Mouse (Mus musculus) G1E (cell line): ENCODE data around the gene Cd300e. TPM values are rescaled to one million over a fixed set of nuclear protein-coding genes. Genes with fewer than 3 reads are reported as not detected.
"Not testable (repeated sequence)": the region's sequence is repeated elsewhere in the genome, so short reads cannot be mapped to it uniquely, and the experiment has no call there.

Source experiments
- ATAC-seq: 2 replicates; pipeline ENCODE4 v1.8.0; 2016; ENCODE audit warnings: mild to moderate bottlenecking; ENCODE audit not compliant: insufficient number of reproducible peaks, poor library complexity, low FRiP score, severe bottlenecking; ENCODE audit errors: extremely low read depth
- DNase-seq: peaks from one replicate; pipeline ENCODE4 v3.0.0; 2012; ENCODE audit warnings: low spot score
- H3K27me3 ChIP-seq: 2 replicates; pipeline ENCODE4 v1.6.1; 2012; ENCODE audit warnings: mild to moderate bottlenecking, low read length, inconsistent platforms; ENCODE audit not compliant: insufficient read depth
- H3K36me3 ChIP-seq: replicated peaks from 2 replicates; pipeline ENCODE3; 2012; ENCODE audit warnings: mild to moderate bottlenecking, inconsistent platforms
- H3K4me1 ChIP-seq: 2 replicates; pipeline ENCODE4 v1.6.1; 2012; ENCODE audit warnings: low read depth, low read length, inconsistent platforms, mixed read lengths; ENCODE audit not compliant: insufficient read depth
- H3K4me3 ChIP-seq: 2 replicates; pipeline ENCODE4 v1.5.1; 2012; ENCODE audit warnings: low read depth, mild to moderate bottlenecking, inconsistent platforms, low read length, moderate library complexity, mixed read lengths
- H3K9me3 ChIP-seq: replicated peaks from 2 replicates; pipeline ENCODE4 v1.6.1; 2012; ENCODE audit warnings: inconsistent platforms
- CTCF ChIP-seq: IDR thresholded peaks from 2 replicates; pipeline ENCODE4 v1.5.1; 2012; ENCODE audit warnings: low read depth, low read length, inconsistent platforms, mixed read lengths
- GATA1 ChIP-seq: IDR thresholded peaks from 2 replicates; pipeline ENCODE4 v1.6.1; 2012; ENCODE audit warnings: borderline replicate concordance, low read length, inconsistent platforms, mixed read lengths
- GATA2 ChIP-seq: IDR thresholded peaks from 2 replicates; pipeline ENCODE4 v1.6.1; 2012; ENCODE audit warnings: low read depth, low read length, inconsistent platforms, borderline replicate concordance
- POLR2AphosphoS5 ChIP-seq: IDR thresholded peaks from 2 replicates; pipeline ENCODE4 v1.6.1; 2012; ENCODE audit warnings: low read depth, low read length, inconsistent platforms; ENCODE audit not compliant: insufficient replicate concordance
- TAL1 ChIP-seq: conservative IDR thresholded peaks from 2 replicates; pipeline ENCODE4 v1.6.1; 2012; ENCODE audit warnings: low read depth, low read length, inconsistent platforms, mixed read lengths
- polyA plus RNA-seq: library from polyadenylated mRNA; stranded (reverse); fragments of >175 nt; gene quantifications from 2 replicates; pipeline ENCODE4 v1.2.3, GENCODE M21; 2012
- total RNA-seq, 2 experiments: library from RNA; stranded (forward) in 1 of 2; stranded (reverse) in 1 of 2; fragments of 200-1000 nt in 1 of 2; fragments of >200 nt in 1 of 2; fragmentation: Nextera tagmentation in 1 of 2; gene quantifications; 2 replicates each; pipeline ENCODE4 v1.2.3; 2014 to 2017

Gene Cd300e
- total and polyA plus RNA-seq, 3 experiments: not detected

- DNase-seq, H3K27me3 ChIP-seq, H3K4me3 ChIP-seq, H3K36me3 ChIP-seq, H3K9me3 ChIP-seq, ATAC-seq, H3K4me1 ChIP-seq: not testable (repeated sequence)
Measured at GRCm38 (mm10) chr11:115016093-115016492, 45.9 kb downstream of the Cd300e start, which contains the start of gene Cd300ld2. Gene Cd300ld2, minus strand, starts transcription at chr11:115016193.

- Histone ChIP-seq H3K4me3 (no peak overlapping the region), H3K36me3 (no peaks in the 10 kb centered on the region), H3K4me1 (no peaks in the 10 kb centered on the region), H3K9me3 (peaks cover 8% of the 10 kb centered on the region), H3K27me3 (no peaks in the 10 kb centered on the region)
- no peak for ATAC-seq
- TF ChIP-seq GATA1: no peak
- no peak for TF ChIP-seq POLR2AphosphoS5
- no peak for TF ChIP-seq GATA2
- TF ChIP-seq CTCF: no peak
- TF ChIP-seq TAL1: no peak
- no peak for DNase-seq
Measured at GRCm38 (mm10) chr11:115004070-115004469, 57.9 kb downstream of the Cd300e start.

Other genes starting within 250 kb of the Cd300e start
- gene Gprc5c, start 211.0 kb downstream of the Cd300e start, total RNA-seq (2014; fragmentation: Nextera tagmentation): not detected in 2 replicates
- gene Gprc5c, start 211.0 kb downstream of the Cd300e start, total RNA-seq (2017): 0.22 and 0.23 TPM in 2 replicates
- gene Gprc5c, start 211.0 kb downstream of the Cd300e start, polyA plus RNA-seq: not detected in 2 replicates
- gene Cd300a, start 172.1 kb downstream of the Cd300e start, total RNA-seq (2014; fragmentation: Nextera tagmentation): not detected in 2 replicates
- 0.06 and 0.11 TPM in 2 replicates for gene Cd300a, start 172.1 kb downstream of the Cd300e start, total RNA-seq (2017)
- gene Cd300a, start 172.1 kb downstream of the Cd300e start, polyA plus RNA-seq: 0.01 TPM in 1 of 2 replicates, not detected in the other
- gene Cd300lb, start 127.8 kb downstream of the Cd300e start, total RNA-seq (2014; fragmentation: Nextera tagmentation): not detected in 2 replicates
- 0.16 TPM in 1 of 2 replicates, not detected in the other for gene Cd300lb, start 127.8 kb downstream of the Cd300e start, total RNA-seq (2017)
- not detected in 2 replicates for gene Cd300lb, start 127.8 kb downstream of the Cd300e start, polyA plus RNA-seq
- not detected in 2 replicates for gene Cd300c, start 93.0 kb downstream of the Cd300e start, total RNA-seq (2014; fragmentation: Nextera tagmentation)
- not detected in 2 replicates for gene Cd300c, start 93.0 kb downstream of the Cd300e start, total RNA-seq (2017)
- gene Cd300c, start 93.0 kb downstream of the Cd300e start, polyA plus RNA-seq: not detected in 2 replicates
- gene Cd300ld, start 72.3 kb downstream of the Cd300e start, total RNA-seq (2014; fragmentation: Nextera tagmentation): not detected in 2 replicates
- gene Cd300ld, start 72.3 kb downstream of the Cd300e start, total RNA-seq (2017): 0.27 and 0.52 TPM in 2 replicates
- not detected in 2 replicates for gene Cd300ld, start 72.3 kb downstream of the Cd300e start, polyA plus RNA-seq
- not detected in 2 replicates for gene Cd300c2, start 60.3 kb downstream of the Cd300e start, total RNA-seq (2014; fragmentation: Nextera tagmentation)
- gene Cd300c2, start 60.3 kb downstream of the Cd300e start, total RNA-seq (2017): 0.41 and 0.76 TPM in 2 replicates
- gene Cd300c2, start 60.3 kb downstream of the Cd300e start, polyA plus RNA-seq: not detected in 2 replicates
- gene Cd300ld2, start 46.0 kb downstream of the Cd300e start, total RNA-seq (2014; fragmentation: Nextera tagmentation): not detected in 2 replicates
- gene Cd300ld2, start 46.0 kb downstream of the Cd300e start, total RNA-seq (2017): 0.16 and 0.35 TPM in 2 replicates
- not detected in 2 replicates for gene Cd300ld2, start 46.0 kb downstream of the Cd300e start, polyA plus RNA-seq
- gene Cd300ld4, start 35.2 kb downstream of the Cd300e start, total RNA-seq (2014; fragmentation: Nextera tagmentation): not detected in 2 replicates
- gene Cd300ld4, start 35.2 kb downstream of the Cd300e start, total RNA-seq (2017): 0.23 TPM in 1 of 2 replicates, not detected in the other
- not detected in 2 replicates for gene Cd300ld4, start 35.2 kb downstream of the Cd300e start, polyA plus RNA-seq
- gene Cd300ld5, start 24.4 kb downstream of the Cd300e start, total RNA-seq (2014; fragmentation: Nextera tagmentation): not detected in 2 replicates
- gene Cd300ld5, start 24.4 kb downstream of the Cd300e start, total RNA-seq (2017): 10.2 and 11.4 TPM in 2 replicates
- not detected in 2 replicates for gene Cd300ld5, start 24.4 kb downstream of the Cd300e start, polyA plus RNA-seq
- gene Cd300ld3, start 13.8 kb downstream of the Cd300e start, total RNA-seq (2014; fragmentation: Nextera tagmentation): not detected in 2 replicates
- 11.3 and 18.2 TPM in 2 replicates for gene Cd300ld3, start 13.8 kb downstream of the Cd300e start, total RNA-seq (2017)
- gene Cd300ld3, start 13.8 kb downstream of the Cd300e start, polyA plus RNA-seq: not detected in 2 replicates
- gene Rab37, start 29.3 kb upstream of the Cd300e start, total RNA-seq (2014; fragmentation: Nextera tagmentation): not detected in 2 replicates
- gene Rab37, start 29.3 kb upstream of the Cd300e start, total RNA-seq (2017): 2.7 and 3.0 TPM in 2 replicates
- gene Rab37, start 29.3 kb upstream of the Cd300e start, polyA plus RNA-seq: 0.15 TPM in 2 replicates
- gene Cd300lf, start 71.8 kb upstream of the Cd300e start, total RNA-seq (2014; fragmentation: Nextera tagmentation): not detected in 2 replicates
- gene Cd300lf, start 71.8 kb upstream of the Cd300e start, total RNA-seq (2017): 1.6 TPM in 2 replicates
- gene Cd300lf, start 71.8 kb upstream of the Cd300e start, polyA plus RNA-seq: not detected in 2 replicates
- gene Slc9a3r1, start 101.2 kb upstream of the Cd300e start, total RNA-seq (2014; fragmentation: Nextera tagmentation): 57.3 and 65.0 TPM in 2 replicates
- gene Slc9a3r1, start 101.2 kb upstream of the Cd300e start, total RNA-seq (2017): 91.5 and 94.5 TPM in 2 replicates
- gene Slc9a3r1, start 101.2 kb upstream of the Cd300e start, polyA plus RNA-seq: 285 and 357 TPM in 2 replicates
- gene Tmem104, start 125.3 kb upstream of the Cd300e start, total RNA-seq (2014; fragmentation: Nextera tagmentation): 14.7 and 17.3 TPM in 2 replicates
- gene Tmem104, start 125.3 kb upstream of the Cd300e start, total RNA-seq (2017): 2.6 and 4.2 TPM in 2 replicates
- 16.3 and 23.2 TPM in 2 replicates for gene Tmem104, start 125.3 kb upstream of the Cd300e start, polyA plus RNA-seq
- gene Nat9, start 125.7 kb upstream of the Cd300e start, total RNA-seq (2014; fragmentation: Nextera tagmentation): 18.0 and 21.1 TPM in 2 replicates
- gene Nat9, start 125.7 kb upstream of the Cd300e start, total RNA-seq (2017): 26.5 and 38.3 TPM in 2 replicates
- 23.2 and 23.7 TPM in 2 replicates for gene Nat9, start 125.7 kb upstream of the Cd300e start, polyA plus RNA-seq
- gene Grin2c, start 205.1 kb upstream of the Cd300e start, total RNA-seq (2014; fragmentation: Nextera tagmentation): 0.53 TPM in 1 of 2 replicates, not detected in the other
- 0.06 TPM in 1 of 2 replicates, not detected in the other for gene Grin2c, start 205.1 kb upstream of the Cd300e start, total RNA-seq (2017)
- gene Grin2c, start 205.1 kb upstream of the Cd300e start, polyA plus RNA-seq: not detected in 2 replicates
- gene Fdxr, start 214.9 kb upstream of the Cd300e start, total RNA-seq (2014; fragmentation: Nextera tagmentation): 3.7 and 10.4 TPM in 2 replicates
- gene Fdxr, start 214.9 kb upstream of the Cd300e start, total RNA-seq (2017): 10.7 and 11.1 TPM in 2 replicates
- 32.2 and 36.3 TPM in 2 replicates for gene Fdxr, start 214.9 kb upstream of the Cd300e start, polyA plus RNA-seq
- not detected in 2 replicates for gene Fads6, start 235.5 kb upstream of the Cd300e start, total RNA-seq (2014; fragmentation: Nextera tagmentation)
- gene Fads6, start 235.5 kb upstream of the Cd300e start, total RNA-seq (2017): 0.06 and 0.38 TPM in 2 replicates
- gene Fads6, start 235.5 kb upstream of the Cd300e start, polyA plus RNA-seq: not detected in 2 replicates
- not detected in 2 replicates for gene Otop2, start 245.0 kb upstream of the Cd300e start, total RNA-seq (2014; fragmentation: Nextera tagmentation)
- not detected in 2 replicates for gene Otop2, start 245.0 kb upstream of the Cd300e start, total RNA-seq (2017)
- gene Otop2, start 245.0 kb upstream of the Cd300e start, polyA plus RNA-seq: not detected in 2 replicates